Mouse (Mus musculus) myocyte (in vitro differentiated cells): Measurements from ENCODE around the gene Pdzd8.

ENCODE experiments used
- CEBPB ChIP-seq: IDR thresholded peaks from 2 replicates; pipeline ENCODE4 v1.6.1; 2011; ENCODE audit warnings: mild to moderate bottlenecking, moderate library complexity; ENCODE audit not compliant: poor library complexity, insufficient read depth, severe bottlenecking
- E2F4 ChIP-seq: IDR thresholded peaks from one replicate; pipeline ENCODE4 v1.6.1; 2011; ENCODE audit warnings: mild to moderate bottlenecking, control low read depth, moderate library complexity; ENCODE audit not compliant: insufficient read depth
- MAX ChIP-seq: IDR thresholded peaks from one replicate; pipeline ENCODE4 v1.6.1; 2011; ENCODE audit warnings: low read depth, mild to moderate bottlenecking, control low read depth
- MYOD1 ChIP-seq, 3 experiments: IDR thresholded peaks; one replicate each; pipeline ENCODE4 v1.6.1; 2011; ENCODE audit warnings: control low read depth in 2 of 3, low read depth in 2 of 3, mild to moderate bottlenecking in 2 of 3, moderate library complexity in 1 of 3; ENCODE audit not compliant: insufficient read length in 2 of 3, control insufficient read depth in 1 of 3
- MYOG ChIP-seq, 3 experiments: IDR thresholded peaks; one replicate each; pipeline ENCODE4 v1.6.1; 2011; ENCODE audit warnings: control low read depth in 2 of 3, low read depth in 2 of 3, mild to moderate bottlenecking in 2 of 3; ENCODE audit not compliant: insufficient read length in 2 of 3, control insufficient read depth in 1 of 3, insufficient read depth in 1 of 3
- POLR2A ChIP-seq: IDR thresholded peaks from one replicate; pipeline ENCODE4 v1.6.1; 2011; ENCODE audit warnings: low read depth, mild to moderate bottlenecking, control low read depth, moderate library complexity; ENCODE audit not compliant: insufficient read length
- POLR2AphosphoS2 ChIP-seq: IDR thresholded peaks from one replicate; pipeline ENCODE4 v1.6.1; 2011; ENCODE audit warnings: low read depth, control low read depth; ENCODE audit not compliant: insufficient read length
- REST ChIP-seq: IDR thresholded peaks from one replicate; pipeline ENCODE4 v1.6.1; 2011; ENCODE audit warnings: mild to moderate bottlenecking, control low read depth, moderate library complexity; ENCODE audit not compliant: insufficient read depth, insufficient read length
- TCF3 ChIP-seq: IDR thresholded peaks from one replicate; pipeline ENCODE4 v1.6.1; 2011; ENCODE audit warnings: low read depth, control low read depth; ENCODE audit not compliant: insufficient read length
- USF1 ChIP-seq: IDR thresholded peaks from one replicate; pipeline ENCODE4 v1.6.1; 2011; ENCODE audit warnings: low read depth, mild to moderate bottlenecking, control low read depth, moderate library complexity

GRCm38 (mm10) chr19:59360486-59360896 lies 14.9 kb upstream of the Pdzd8 start:
- TF ChIP-seq MYOD1 (IDR thresholded peaks at IDR 0.05; ENCODE audit: control insufficient read depth in 1 of 3, insufficient read length in 2 of 3, low read depth in 2 of 3) = no peak
- TF ChIP-seq POLR2A = no peak
- TF ChIP-seq POLR2AphosphoS2 = no peak
- TF ChIP-seq MAX = no peak
- no peak for TF ChIP-seq E2F4
- no peak for TF ChIP-seq CEBPB
- no peak for TF ChIP-seq USF1
- no peak for TF ChIP-seq TCF3
- TF ChIP-seq REST = no peak
- no peak for TF ChIP-seq MYOG (IDR thresholded peaks at IDR 0.05; ENCODE audit: control insufficient read depth in 1 of 3, insufficient read depth in 1 of 3, insufficient read length in 2 of 3, low read depth in 2 of 3)
